Mouse (Mus musculus): ENCODE measurements around the gene Gm21954. TPM values are rescaled to one million over a fixed set of nuclear protein-coding genes. Genes with fewer than 3 reads are reported as not detected.

Gm21954 gene
- total and polyA plus RNA-seq, 3 experiments = not detected

DNA sequence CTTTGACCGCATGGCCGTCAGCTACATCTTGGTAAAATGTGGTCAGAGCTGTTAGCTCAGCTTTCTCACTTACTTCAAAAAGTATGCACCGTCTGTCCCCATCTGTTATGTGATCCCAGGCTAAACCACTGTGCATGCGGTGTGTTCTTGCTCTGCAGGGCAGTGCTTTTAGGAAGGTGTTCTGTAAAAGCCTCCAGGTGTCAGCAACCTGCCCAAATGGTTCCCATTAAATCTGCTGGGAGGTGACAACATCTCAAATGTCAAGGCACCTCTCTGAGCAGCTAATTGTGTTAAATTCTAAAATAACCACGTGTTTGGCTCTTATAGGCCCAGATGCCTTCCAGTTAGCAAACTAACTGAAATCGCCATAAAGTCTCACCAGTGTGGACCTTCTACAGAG is 1.1 kb upstream of the Gm21954 start:
- no peak for DNase-seq (ENCODE audit: extremely low read depth)
- Histone ChIP-seq H3K4me2 (ENCODE audit: insufficient read depth, low read depth, poor library complexity, severe bottlenecking) (no peak overlapping the region), H3K9ac (ENCODE audit: insufficient read depth, low read depth) (no peak overlapping the region), H3K27ac (ENCODE audit: insufficient read depth, low read depth) (no peak overlapping the region), H3K79me2 (replicated peaks; ENCODE audit: control insufficient read depth, extremely low read depth, insufficient read depth, poor library complexity, severe bottlenecking) (no peaks in the 10 kb centered on the region), H3K9me3 (replicated peaks; ENCODE audit: low read length) (peaks cover 58% of the 10 kb centered on the region), H3K27me3 (replicated peaks) (no peaks in the 10 kb centered on the region), H3K36me3 (replicated peaks in 1 of 2; ENCODE audit: control insufficient read depth in 1 of 2, insufficient read depth in 1 of 2, low read length in 1 of 2) (no peaks in the 10 kb centered on the region), H3K4me1 (ENCODE audit: control insufficient read depth in 1 of 2, insufficient read depth in 2 of 2) (no peaks in the 10 kb centered on the region), H3K4me3 (replicated peaks in 1 of 3; ENCODE audit: low read depth in 2 of 3, low read length in 2 of 3, poor library complexity in 1 of 3) (no peak overlapping the region)
- dilution Hi-C loops (cut with MboI; ENCODE audit: extremely low pct_ligation_motif_present, extremely low pct_unique_long_range_greater_than_20kb, low sequenced_read_pairs) = no loop called here
- in situ Hi-C loops (cut with MboI; ENCODE audit: low pct_ligation_motif_present, low pct_unique_long_range_greater_than_20kb, low sequenced_read_pairs) = no loop called here
- TF ChIP-seq POLR2AphosphoS2 (IDR thresholded peaks at IDR 0.05; ENCODE audit: low read depth, low read length) (no peak), MYC (IDR thresholded peaks at IDR 0.05; ENCODE audit: low read depth, low read length) (no peak), CHD2 (IDR thresholded peaks at IDR 0.05; ENCODE audit: low read length) (no peak), E2F4 (IDR thresholded peaks at IDR 0.05; ENCODE audit: insufficient replicate concordance, low read depth, low read length) (no peak), PAX5 (IDR thresholded peaks at IDR 0.05; ENCODE audit: low read length) (no peak), ZNF384 (IDR thresholded peaks at IDR 0.05; ENCODE audit: low read depth, low read length) (no peak), MAFK (IDR thresholded peaks at IDR 0.05; ENCODE audit: insufficient replicate concordance, low read length) (no peak), IRF4 (IDR thresholded peaks at IDR 0.05; ENCODE audit: low read depth, low read length) (no peak), UBTF (IDR thresholded peaks at IDR 0.05; ENCODE audit: low read depth, low read length) (no peak), CHD1 (IDR thresholded peaks at IDR 0.05; ENCODE audit: low read depth, low read length) (no peak), USF1 (IDR thresholded peaks at IDR 0.05; ENCODE audit: low read depth, low read length) (no peak), NELFE (IDR thresholded peaks at IDR 0.05; ENCODE audit: low read depth, low read length) (no peak), TCF12 (IDR thresholded peaks at IDR 0.05; ENCODE audit: low read depth, low read length) (no peak), EP300 (IDR thresholded peaks at IDR 0.05; ENCODE audit: low read length) (no peak), TBP (conservative IDR thresholded peaks at IDR 0.05; ENCODE audit: low read depth, low read length) (no peak)

DNA sequence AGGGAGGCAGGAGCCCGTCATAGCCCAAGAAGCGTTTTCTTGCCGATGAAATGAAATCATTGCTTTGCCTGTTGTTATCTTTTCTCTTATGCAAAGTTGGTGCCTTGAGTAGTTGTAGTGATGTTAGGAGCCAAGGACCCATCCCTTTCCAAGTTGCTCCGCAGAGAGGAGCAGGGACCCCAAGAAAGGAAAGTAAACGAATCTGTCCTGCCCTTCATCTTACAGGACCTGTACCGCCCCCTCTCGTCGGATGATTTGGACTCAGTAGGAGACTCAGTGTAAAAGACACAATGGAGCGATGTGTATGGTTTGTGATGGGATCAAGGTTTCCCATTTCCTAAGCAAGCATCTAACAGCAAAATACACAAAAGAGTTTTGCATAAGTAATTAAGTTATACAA is 5.7 kb downstream of the Gm21954 start:
- dilution Hi-C loops (cut with MboI; ENCODE audit: extremely low pct_ligation_motif_present, extremely low pct_unique_long_range_greater_than_20kb, low sequenced_read_pairs) (no loop called here), in situ Hi-C loops (cut with MboI; ENCODE audit: low pct_ligation_motif_present, low pct_unique_long_range_greater_than_20kb, low sequenced_read_pairs) (no loop called here)
- no peak for DNase-seq (ENCODE audit: extremely low read depth)

More for the DNA sequence above, 5.7 kb downstream of the Gm21954 start:
- H3K4me2 ChIP-seq (ENCODE audit: insufficient read depth, low read depth, poor library complexity, severe bottlenecking) = no peak overlapping the region
- no peak overlapping the region for H3K27ac ChIP-seq (ENCODE audit: insufficient read depth, low read depth)
- TF ChIP-seq USF2 (conservative IDR thresholded peaks at IDR 0.05; ENCODE audit: low read depth, low read length) (no peak), ZNF384 (IDR thresholded peaks at IDR 0.05; ENCODE audit: low read depth, low read length) (no peak), RCOR1 (conservative IDR thresholded peaks at IDR 0.05; ENCODE audit: low read depth, low read length) (no peak), MAX (IDR thresholded peaks at IDR 0.05; ENCODE audit: low read length) (no peak), TCF12 (IDR thresholded peaks at IDR 0.05; ENCODE audit: low read depth, low read length) (no peak), ETS1 (conservative IDR thresholded peaks at IDR 0.05; ENCODE audit: low read depth, low read length) (no peak), NRF1 (IDR thresholded peaks at IDR 0.05; ENCODE audit: low read depth, low read length) (no peak), BHLHE40 (IDR thresholded peaks at IDR 0.05; ENCODE audit: low read depth, low read length) (no peak), MXI1 (IDR thresholded peaks at IDR 0.05; ENCODE audit: low read depth, low read length) (no peak), UBTF (IDR thresholded peaks at IDR 0.05; ENCODE audit: low read depth, low read length) (no peak), JUN (IDR thresholded peaks at IDR 0.05; ENCODE audit: insufficient read depth, low read depth, low read length) (no peak), MAFK (IDR thresholded peaks at IDR 0.05; ENCODE audit: insufficient replicate concordance, low read length) (no peak), RAD21 (IDR thresholded peaks at IDR 0.05; ENCODE audit: low read depth, low read length) (no peak), JUND (conservative IDR thresholded peaks at IDR 0.05; ENCODE audit: low read depth, low read length) (no peak), ZKSCAN1 (IDR thresholded peaks at IDR 0.05; ENCODE audit: borderline replicate concordance, low read depth, low read length) (no peak), ZC3H11A (IDR thresholded peaks at IDR 0.05; ENCODE audit: low read depth, low read length) (no peak)
- no peak overlapping the region for H3K9ac ChIP-seq (ENCODE audit: insufficient read depth, low read depth)
- H3K4me3 ChIP-seq (replicated peaks in 1 of 3; ENCODE audit: low read depth in 2 of 3, low read length in 2 of 3, poor library complexity in 1 of 3) = no peak overlapping the region
- H3K27me3 ChIP-seq (replicated peaks) = no peaks in the 10 kb centered on the region
- H3K9me3 ChIP-seq (replicated peaks; ENCODE audit: low read length) = peaks cover 46% of the 10 kb centered on the region
- no peaks in the 10 kb centered on the region for H3K4me1 ChIP-seq (ENCODE audit: control insufficient read depth in 1 of 2, insufficient read depth in 2 of 2)
- no peaks in the 10 kb centered on the region for H3K36me3 ChIP-seq (replicated peaks in 1 of 2; ENCODE audit: control insufficient read depth in 1 of 2, insufficient read depth in 1 of 2, low read length in 1 of 2)
- H3K79me2 ChIP-seq (replicated peaks; ENCODE audit: control insufficient read depth, extremely low read depth, insufficient read depth, poor library complexity, severe bottlenecking) = no peaks in the 10 kb centered on the region
